Mouse (Mus musculus) MEL (cell line): ENCODE data around the gene Myo1g. TPM values are rescaled to one million over a fixed set of nuclear protein-coding genes. Genes with fewer than 3 reads are reported as not detected.

ENCODE experiments used
- DNase-seq: peaks from one replicate; pipeline ENCODE4 v3.0.0; 2011; ENCODE audit warnings: low read depth, low spot score
- H3K27ac ChIP-seq: 2 replicates; pipeline ENCODE4 v1.5.1; 2012; ENCODE audit warnings: low read depth, mild to moderate bottlenecking, control low read depth, low read length, moderate library complexity; ENCODE audit not compliant: control insufficient read depth
- H3K27me3 ChIP-seq, 2 experiments: fragments of 150-350 bp in 1 of 2; sonication (generic) in 1 of 2; 2 replicates each; pipeline ENCODE4 v1.6.1; 2012; ENCODE audit warnings: low read length in 2 of 2, mild to moderate bottlenecking in 2 of 2, improper control_type of control experiment in 1 of 2, moderate library complexity in 1 of 2; ENCODE audit not compliant: insufficient read depth in 2 of 2, control insufficient read depth in 1 of 2
- H3K36me3 ChIP-seq, 2 experiments: 2 replicates each; pipeline ENCODE4 v1.6.1; 2012 to 2014; ENCODE audit warnings: low read length in 2 of 2, improper control_type of control experiment in 1 of 2, inconsistent platforms in 1 of 2, mild to moderate bottlenecking in 1 of 2; ENCODE audit not compliant: insufficient read depth in 2 of 2, control insufficient read depth in 1 of 2
- H3K4me1 ChIP-seq, 2 experiments: fragments of 150-350 bp in 1 of 2; sonication (generic) in 1 of 2; 2 replicates each; pipeline ENCODE4 v1.6.1; 2012; ENCODE audit warnings: low read length in 2 of 2, improper control_type of control experiment in 1 of 2, mild to moderate bottlenecking in 1 of 2; ENCODE audit not compliant: insufficient read depth in 2 of 2, control insufficient read depth in 1 of 2
- H3K4me3 ChIP-seq, 2 experiments: fragments of 150-350 bp in 1 of 2; sonication (generic) in 1 of 2; 2 replicates each; pipeline ENCODE4 v1.5.1; 2012; ENCODE audit warnings: low read depth in 2 of 2, low read length in 2 of 2, mild to moderate bottlenecking in 2 of 2, moderate library complexity in 2 of 2, control low read depth in 1 of 2, improper control_type of control experiment in 1 of 2; ENCODE audit not compliant: control insufficient read depth in 1 of 2, insufficient read depth in 1 of 2
- H3K79me2 ChIP-seq: 2 replicates; pipeline ENCODE4 v1.6.1; 2012; ENCODE audit warnings: mild to moderate bottlenecking, low read length, moderate library complexity; ENCODE audit not compliant: control insufficient read depth, poor library complexity, insufficient read depth
- H3K9ac ChIP-seq: 2 replicates; pipeline ENCODE4 v1.6.1; 2012; ENCODE audit warnings: low read depth, mild to moderate bottlenecking, control low read depth, low read length, moderate library complexity; ENCODE audit not compliant: control insufficient read depth, poor library complexity, severe bottlenecking
- H3K9me3 ChIP-seq: fragments of 150-350 bp; sonication (generic); replicated peaks from 2 replicates; pipeline ENCODE4 v1.6.1; 2012; ENCODE audit warnings: mild to moderate bottlenecking, low read length, improper control_type of control experiment, moderate library complexity; ENCODE audit not compliant: insufficient read depth
- BHLHE40 ChIP-seq: IDR thresholded peaks from 2 replicates; pipeline ENCODE4 v1.6.1; 2012; ENCODE audit warnings: low read depth, mild to moderate bottlenecking, inconsistent platforms, low read length, improper control_type of control experiment, borderline replicate concordance
- CHD1 ChIP-seq: IDR thresholded peaks from 2 replicates; pipeline ENCODE4 v1.6.1; 2012; ENCODE audit warnings: low read depth, mild to moderate bottlenecking, inconsistent platforms, low read length, improper control_type of control experiment
- CHD2 ChIP-seq: IDR thresholded peaks from 2 replicates; pipeline ENCODE4 v1.6.1; 2011; ENCODE audit warnings: low read length, improper control_type of control experiment
- CTCF ChIP-seq, 3 experiments: IDR thresholded peaks in 2 of 3; conservative IDR thresholded peaks in 1 of 3; 2 replicates each; pipeline ENCODE4 v1.5.1; 2011 to 2012; ENCODE audit warnings: low read length in 3 of 3, low read depth in 2 of 3, mild to moderate bottlenecking in 2 of 3, improper control_type of control experiment in 1 of 3, inconsistent platforms in 1 of 3, mixed read lengths in 1 of 3, moderate library complexity in 1 of 3; ENCODE audit not compliant: control insufficient read depth in 1 of 3, insufficient read depth in 1 of 3, poor library complexity in 1 of 3, severe bottlenecking in 1 of 3
- E2F4 ChIP-seq: IDR thresholded peaks from 2 replicates; pipeline ENCODE4 v1.6.1; 2011; ENCODE audit warnings: low read depth, low read length, improper control_type of control experiment, borderline replicate concordance
- EP300 ChIP-seq, 2 experiments: IDR thresholded peaks; 2 replicates each; pipeline ENCODE4 v1.6.1; 2011; ENCODE audit warnings: improper control_type of control experiment in 2 of 2, low read length in 2 of 2, low read depth in 1 of 2, mild to moderate bottlenecking in 1 of 2
- ETS1 ChIP-seq: IDR thresholded peaks from 2 replicates; pipeline ENCODE4 v1.6.1; 2012; ENCODE audit warnings: low read depth, mild to moderate bottlenecking, inconsistent platforms, low read length, improper control_type of control experiment, moderate library complexity
- GABPA ChIP-seq: IDR thresholded peaks from 2 replicates; pipeline ENCODE4 v1.6.1; 2012; ENCODE audit warnings: low read depth, mild to moderate bottlenecking, inconsistent platforms, low read length, improper control_type of control experiment, moderate library complexity
- GATA1 ChIP-seq: IDR thresholded peaks from 2 replicates; pipeline ENCODE4 v1.6.1; 2011; ENCODE audit warnings: low read depth, low read length, improper control_type of control experiment
- HCFC1 ChIP-seq: IDR thresholded peaks from 2 replicates; pipeline ENCODE4 v1.6.1; 2012; ENCODE audit warnings: low read depth, mild to moderate bottlenecking, inconsistent platforms, low read length, improper control_type of control experiment, moderate library complexity
- JUND ChIP-seq: IDR thresholded peaks from 2 replicates; pipeline ENCODE4 v1.6.1; 2011; ENCODE audit warnings: low read depth, mild to moderate bottlenecking, improper control_type of control experiment, low read length
- KAT2A ChIP-seq: conservative IDR thresholded peaks from 2 replicates; pipeline ENCODE4 v1.6.1; 2012; ENCODE audit warnings: low read depth, low read length, improper control_type of control experiment, inconsistent platforms
- MAFK ChIP-seq: IDR thresholded peaks from 2 replicates; pipeline ENCODE4 v1.6.1; 2011; ENCODE audit warnings: low read depth, mild to moderate bottlenecking, low read length, improper control_type of control experiment, borderline replicate concordance
- MAX ChIP-seq: IDR thresholded peaks from 2 replicates; pipeline ENCODE4 v1.6.1; 2011; ENCODE audit warnings: low read length, improper control_type of control experiment
- MAZ ChIP-seq: IDR thresholded peaks from 2 replicates; pipeline ENCODE4 v1.6.1; 2012; ENCODE audit warnings: low read depth, mild to moderate bottlenecking, inconsistent platforms, low read length, improper control_type of control experiment
- MEF2A ChIP-seq: IDR thresholded peaks from 2 replicates; pipeline ENCODE4 v1.6.1; 2014; ENCODE audit warnings: low read depth, mild to moderate bottlenecking, inconsistent platforms, low read length, improper control_type of control experiment; ENCODE audit not compliant: poor library complexity, insufficient replicate concordance, severe bottlenecking; ENCODE audit errors: extremely low read depth
- MXI1 ChIP-seq: IDR thresholded peaks from 2 replicates; pipeline ENCODE4 v1.6.1; 2011; ENCODE audit warnings: mild to moderate bottlenecking, low read depth, low read length, improper control_type of control experiment
- MYB ChIP-seq: IDR thresholded peaks from 2 replicates; pipeline ENCODE4 v1.6.1; 2011; ENCODE audit warnings: mild to moderate bottlenecking, low read depth, low read length, improper control_type of control experiment
- MYC ChIP-seq: IDR thresholded peaks from 2 replicates; pipeline ENCODE4 v1.6.1; 2011; ENCODE audit warnings: low read depth, mild to moderate bottlenecking, low read length, improper control_type of control experiment, moderate library complexity
- NELFE ChIP-seq: IDR thresholded peaks from 2 replicates; pipeline ENCODE4 v1.6.1; 2011; ENCODE audit warnings: low read depth, low read length, improper control_type of control experiment
- NRF1 ChIP-seq: IDR thresholded peaks from 2 replicates; pipeline ENCODE4 v1.6.1; 2014; ENCODE audit warnings: low read depth, mild to moderate bottlenecking, inconsistent platforms, low read length, improper control_type of control experiment, moderate library complexity; ENCODE audit not compliant: poor library complexity, insufficient read depth, severe bottlenecking
- POLR2A ChIP-seq, 2 experiments: IDR thresholded peaks; 2 replicates each; pipeline ENCODE4 v1.6.1; 2011 to 2012; ENCODE audit warnings: low read length in 2 of 2, mild to moderate bottlenecking in 2 of 2, control low read depth in 1 of 2, improper control_type of control experiment in 1 of 2, low read depth in 1 of 2, moderate library complexity in 1 of 2; ENCODE audit not compliant: control insufficient read depth in 1 of 2, insufficient read depth in 1 of 2, poor library complexity in 1 of 2
- POLR2AphosphoS2 ChIP-seq: IDR thresholded peaks from 2 replicates; pipeline ENCODE4 v1.6.1; 2011; ENCODE audit warnings: low read length, improper control_type of control experiment
- POLR2AphosphoS5 ChIP-seq: IDR thresholded peaks from 2 replicates; pipeline ENCODE4 v1.6.1; 2012; ENCODE audit warnings: low read depth, borderline replicate concordance, mild to moderate bottlenecking, inconsistent platforms, low read length, moderate library complexity, mixed read lengths
- RAD21 ChIP-seq: IDR thresholded peaks from 2 replicates; pipeline ENCODE4 v1.6.1; 2011; ENCODE audit warnings: mild to moderate bottlenecking, low read depth, low read length, improper control_type of control experiment
- RCOR1 ChIP-seq: IDR thresholded peaks from 2 replicates; pipeline ENCODE4 v1.6.1; 2012; ENCODE audit warnings: low read depth, mild to moderate bottlenecking, inconsistent platforms, low read length, improper control_type of control experiment
- SIN3A ChIP-seq: IDR thresholded peaks from 2 replicates; pipeline ENCODE4 v1.6.1; 2012; ENCODE audit warnings: low read length, improper control_type of control experiment, inconsistent platforms
- SMC3 ChIP-seq: IDR thresholded peaks from 2 replicates; pipeline ENCODE4 v1.6.1; 2011; ENCODE audit warnings: low read depth, low read length, improper control_type of control experiment
- TAL1 ChIP-seq: IDR thresholded peaks from 2 replicates; pipeline ENCODE4 v1.6.1; 2012; ENCODE audit warnings: mild to moderate bottlenecking, inconsistent platforms, low read length, moderate library complexity, mixed read lengths
- TBP ChIP-seq: IDR thresholded peaks from 2 replicates; pipeline ENCODE4 v1.8.0; 2011; ENCODE audit warnings: low read depth, low read length, improper control_type of control experiment
- TCF12 ChIP-seq: IDR thresholded peaks from 2 replicates; pipeline ENCODE4 v1.6.1; 2014; ENCODE audit warnings: low read depth, mild to moderate bottlenecking, inconsistent platforms, low read length, improper control_type of control experiment, moderate library complexity
- USF1 ChIP-seq: IDR thresholded peaks from 2 replicates; pipeline ENCODE4 v1.6.1; 2014; ENCODE audit warnings: low read depth, mild to moderate bottlenecking, inconsistent platforms, low read length, improper control_type of control experiment, moderate library complexity
- USF2 ChIP-seq, 2 experiments: IDR thresholded peaks; 2 replicates each; pipeline ENCODE4 v1.6.1; 2011 to 2012; ENCODE audit warnings: improper control_type of control experiment in 2 of 2, low read length in 2 of 2, borderline replicate concordance in 1 of 2, inconsistent platforms in 1 of 2, low read depth in 1 of 2, mild to moderate bottlenecking in 1 of 2; ENCODE audit not compliant: insufficient read depth in 1 of 2
- ZC3H11A ChIP-seq: IDR thresholded peaks from 2 replicates; pipeline ENCODE4 v1.6.1; 2012; ENCODE audit warnings: low read depth, mild to moderate bottlenecking, inconsistent platforms, low read length, improper control_type of control experiment
- ZKSCAN1 ChIP-seq: IDR thresholded peaks from 2 replicates; pipeline ENCODE4 v1.6.1; 2012; ENCODE audit warnings: low read depth, mild to moderate bottlenecking, inconsistent platforms, low read length, improper control_type of control experiment, moderate library complexity
- ZMIZ1 ChIP-seq: IDR thresholded peaks from 2 replicates; pipeline ENCODE4 v1.6.1; 2012; ENCODE audit warnings: low read depth, mild to moderate bottlenecking, inconsistent platforms, low read length, improper control_type of control experiment, moderate library complexity
- ZNF384 ChIP-seq: IDR thresholded peaks from 2 replicates; pipeline ENCODE4 v1.6.1; 2012; ENCODE audit warnings: low read depth, mild to moderate bottlenecking, inconsistent platforms, low read length, improper control_type of control experiment
- polyA plus RNA-seq, 2 experiments: library from polyadenylated mRNA; stranded (reverse) in 1 of 2; unstranded in 1 of 2; fragments of >175 nt in 1 of 2; fragments of >200 nt in 1 of 2; gene quantifications; 2 replicates each; pipeline versions ENCODE4 v1.2.1 to v1.2.4; 2012; ENCODE audit warnings: low replicate concordance in 2 of 2, low read depth in 1 of 2; ENCODE audit not compliant: insufficient read length in 2 of 2, insufficient read depth in 1 of 2, missing spikeins in 1 of 2
- total RNA-seq: library from RNA; depleted of rRNA; stranded (reverse); fragments of 300-350 nt; gene quantifications from 2 replicates; pipeline ENCODE4 v1.2.3, GENCODE M21; 2012

The Myo1g gene
- total and polyA plus RNA-seq, 3 experiments = 19.4 to 33.3 TPM; not detected in 1

GRCm38 (mm10) chr11:6566496-6566895 lies 45.7 kb upstream of the Myo1g start:
- H3K9ac ChIP-seq = no peak overlapping the region
- no peaks in the 10 kb centered on the region for H3K27me3 ChIP-seq
- no peak overlapping the region for H3K27ac ChIP-seq
- no peak overlapping the region for H3K4me3 ChIP-seq
- peaks cover 41% of the 10 kb centered on the region for H3K79me2 ChIP-seq
- H3K9me3 ChIP-seq = no peaks in the 10 kb centered on the region
- TF ChIP-seq MXI1 (peak; percentile 82), MAX (0 out of 2 replicates have a peak, but pooled peaks have one; percentile 48), ZNF384 (no peak), HCFC1 (no peak), CHD2 (no peak), MYC (no peak), SMC3 (no peak; the same call in 1 of the 2 replicates), TBP (no peak), SIN3A (peak; percentile 67), RCOR1 (0 out of 2 replicates have a peak, but pooled peaks have one; percentile 50), EP300 (IDR thresholded peaks at IDR 0.05; ENCODE audit: low read depth in 1 of 2, low read length in 2 of 2) (peak; percentile 23 to 54; a peak in 2 of 4 replicates), POLR2A (IDR thresholded peaks at IDR 0.05; ENCODE audit: control insufficient read depth in 1 of 2, insufficient read depth in 1 of 2, low read depth in 1 of 2, low read length in 2 of 2, poor library complexity in 1 of 2) (no peak), ZMIZ1 (no peak), USF1 (no peak), ZKSCAN1 (no peak), ETS1 (peak; percentile 48; the same call in 1 of the 2 replicates), POLR2AphosphoS2 (no peak), CTCF (IDR thresholded peaks at IDR 0.05 in 2 of 3, conservative IDR thresholded peaks at IDR 0.05 in 1 of 3; ENCODE audit: control insufficient read depth in 1 of 3, insufficient read depth in 1 of 3, low read depth in 2 of 3, low read length in 3 of 3, poor library complexity in 1 of 3, severe bottlenecking in 1 of 3) (no peak), TAL1 (no peak), BHLHE40 (no peak), NELFE (0 out of 2 replicates have a peak, but pooled peaks have one; percentile 22), RAD21 (no peak), POLR2AphosphoS5 (no peak), KAT2A (no peak), MAZ (no peak), JUND (no peak), NRF1 (no peak), E2F4 (no peak), GABPA (no peak), GATA1 (no peak), MAFK (no peak), USF2 (IDR thresholded peaks at IDR 0.05; ENCODE audit: borderline replicate concordance in 1 of 2, insufficient read depth in 1 of 2, low read depth in 1 of 2, low read length in 2 of 2) (no peak), MYB (no peak), CHD1 (no peak), ZC3H11A (no peak), TCF12 (peak; percentile 46), MEF2A (peak; percentile 5; the same call in 1 of the 2 replicates)
- H3K36me3 ChIP-seq = peaks cover 5 to 39% of the 10 kb centered on the region in 2 experiments
- DNase-seq = peak; percentile 36
- H3K4me1 ChIP-seq = peaks cover 27 to 35% of the 10 kb centered on the region in 2 experiments
